Mouse (Mus musculus) heart, adult 2 months (tissue): ENCODE measurements around the gene Adamts20. TPM values are rescaled to one million over a fixed set of nuclear protein-coding genes. Genes with fewer than 3 reads are reported as not detected.

Source experiments
- DNase-seq, 2 experiments: peaks; one replicate each; pipeline ENCODE4 v3.0.0; 2021
- H3K27ac ChIP-seq: fragments of 200-600 bp; 2 replicates; pipeline ENCODE4 v1.8.1; 2022
- H3K27me3 ChIP-seq: fragments of 200-500 bp; 2 replicates; pipeline ENCODE4 v1.6.1; 2012; ENCODE audit warnings: mild to moderate bottlenecking, low read length, inconsistent platforms, mixed read lengths; ENCODE audit not compliant: control insufficient read depth, insufficient read depth
- H3K36me3 ChIP-seq: fragments of 200-500 bp; 2 replicates; pipeline ENCODE4 v1.6.1; 2012; ENCODE audit warnings: low read length, inconsistent platforms; ENCODE audit not compliant: control insufficient read depth, insufficient read depth
- H3K4me1 ChIP-seq: fragments of 200-500 bp; 2 replicates; pipeline ENCODE4 v1.6.1; 2011; ENCODE audit warnings: low read length; ENCODE audit not compliant: control insufficient read depth, insufficient read depth
- H3K4me3 ChIP-seq: fragments of 200-600 bp; 2 replicates; pipeline ENCODE4 v1.8.1; 2022
- H3K79me2 ChIP-seq: fragments of 200-500 bp; replicated peaks from 2 replicates; pipeline ENCODE4 v1.6.1; 2012; ENCODE audit warnings: mild to moderate bottlenecking, inconsistent platforms, low read length, moderate library complexity, mixed read lengths; ENCODE audit not compliant: control insufficient read depth, insufficient read depth
- H3K9ac ChIP-seq: fragments of 200-500 bp; 2 replicates; pipeline ENCODE4 v1.6.1; 2012; ENCODE audit warnings: low read depth, mild to moderate bottlenecking, control low read depth, inconsistent platforms, low read length, mixed read lengths
- CTCF ChIP-seq: fragments of 200-600 bp; IDR thresholded peaks from 2 replicates; pipeline ENCODE4 v1.8.1; 2022; ENCODE audit warnings: antibody characterized with exemption, mild to moderate bottlenecking, moderate library complexity
- EP300 ChIP-seq: fragments of 200-500 bp; IDR thresholded peaks from 2 replicates; pipeline ENCODE4 v1.6.1; 2011; ENCODE audit warnings: low read depth, low read length, control low read depth; ENCODE audit not compliant: insufficient read depth
- POLR2A ChIP-seq: fragments of 200-500 bp; IDR thresholded peaks from 2 replicates; pipeline ENCODE4 v1.6.1; 2011; ENCODE audit warnings: mild to moderate bottlenecking, low read depth, low read length, control low read depth; ENCODE audit not compliant: insufficient read depth
- WGBS: fragments of 180-500 bp; shearing (Covaris S2); methylation state at CpG from one replicate; pipeline ENCODE4 v1.1.7; 2018; 5-methylcytosine and 5-hydroxymethylcytosine counted together
- intact Hi-C: fragments of 180-260 bp; cut with DNase I; formaldehyde crosslinking; loops from one replicate; pipeline ENCODE4 v1.15.1; 2025
- polyA plus RNA-seq: library from polyadenylated mRNA; depleted of rRNA; stranded (reverse); fragments of >200 nt; gene quantifications from 2 replicates; pipeline ENCODE4 v1.2.3, GENCODE M21; 2012
- total RNA-seq, 2 experiments: library from RNA; stranded (reverse); gene quantifications; 2 replicates each; pipeline ENCODE4 v1.2.3; 2021

Gene Adamts20
- total and polyA plus RNA-seq, 3 experiments, result 0.08 to 0.16 (median 0.09) TPM

- WGBS, result 73% methylated on average over 5 of the region's 5 CpGs
- Histone ChIP-seq H3K36me3 (no peaks in the 10 kb centered on the region), H3K4me1 (no peaks in the 10 kb centered on the region), H3K9ac (no peak overlapping the region), H3K27me3 (no peaks in the 10 kb centered on the region), H3K27ac (no peak overlapping the region), H3K4me3 (no peak overlapping the region), H3K79me2 (no peaks in the 10 kb centered on the region)
- no peak for DNase-seq
- TF ChIP-seq POLR2A, result no peak
- no peak for TF ChIP-seq CTCF
- no peak for TF ChIP-seq EP300
- intact Hi-C loops, result no loop called here
Measured at GRCm38 (mm10) chr15:94452848-94453247, 12.4 kb downstream of the Adamts20 start.

GRCm38 (mm10) chr15:94451600-94451999, 13.6 kb downstream of the Adamts20 start:
- H3K27me3 ChIP-seq, result no peaks in the 10 kb centered on the region
- H3K4me3 ChIP-seq, result no peak overlapping the region

GRCm38 (mm10) chr15:94444437-94445136, 20.6 kb downstream of the Adamts20 start:
- intact Hi-C loops, result no loop called here
- DNase-seq, result no peak
- no peak overlapping the region for H3K4me3 ChIP-seq
- H3K27ac ChIP-seq, result no peak overlapping the region
- H3K79me2 ChIP-seq, result no peaks in the 10 kb centered on the region
- H3K4me1 ChIP-seq, result no peaks in the 10 kb centered on the region; the same call in 1 of the 2 replicates
- TF ChIP-seq CTCF (no peak), POLR2A (no peak), EP300 (no peak)
- H3K36me3 ChIP-seq, result no peaks in the 10 kb centered on the region
- H3K9ac ChIP-seq, result no peak overlapping the region
- WGBS, result 51% methylated on average over 8 of the region's 8 CpGs
- H3K27me3 ChIP-seq, result no peaks in the 10 kb centered on the region

More at GRCm38 (mm10) chr15:94451600-94451999, 13.6 kb downstream of the Adamts20 start:
- Histone ChIP-seq H3K9ac (no peak overlapping the region), H3K4me1 (no peaks in the 10 kb centered on the region), H3K79me2 (no peaks in the 10 kb centered on the region), H3K27ac (no peak overlapping the region), H3K36me3 (no peaks in the 10 kb centered on the region)
- 92% methylated on average over 8 of the region's 8 CpGs for WGBS
- intact Hi-C loops, result no loop called here
- DNase-seq, result no peak
- TF ChIP-seq EP300 (no peak), POLR2A (no peak), CTCF (no peak)

GRCm38 (mm10) chr15:94444043-94444436, 21.2 kb downstream of the Adamts20 start:
- TF ChIP-seq CTCF (no peak), EP300 (no peak), POLR2A (no peak)
- Histone ChIP-seq H3K9ac (no peak overlapping the region), H3K36me3 (no peaks in the 10 kb centered on the region), H3K4me1 (no peaks in the 10 kb centered on the region; the same call in 1 of the 2 replicates), H3K27me3 (no peaks in the 10 kb centered on the region), H3K27ac (no peak overlapping the region), H3K79me2 (no peaks in the 10 kb centered on the region), H3K4me3 (no peak overlapping the region)
- intact Hi-C loops, result no loop called here
- WGBS, result 78% methylated on average over 11 of the region's 11 CpGs
- DNase-seq, result no peak

GRCm38 (mm10) chr15:94443025-94443424, 22.2 kb downstream of the Adamts20 start:
- no peaks in the 10 kb centered on the region; the same call in 1 of the 2 replicates for H3K4me1 ChIP-seq
- H3K27me3 ChIP-seq, result no peaks in the 10 kb centered on the region
- WGBS, result 43% methylated on average over 2 of the region's 2 CpGs
- no peak overlapping the region for H3K9ac ChIP-seq
- intact Hi-C loops, result no loop called here
- no peak overlapping the region for H3K27ac ChIP-seq
- H3K4me3 ChIP-seq, result no peak overlapping the region
- no peaks in the 10 kb centered on the region for H3K79me2 ChIP-seq
- TF ChIP-seq EP300 (no peak), CTCF (no peak), POLR2A (no peak)
- H3K36me3 ChIP-seq, result no peaks in the 10 kb centered on the region
- no peak for DNase-seq

GRCm38 (mm10) chr15:94435532-94435931, 29.7 kb downstream of the Adamts20 start:
- no peak overlapping the region for H3K4me3 ChIP-seq
- H3K36me3 ChIP-seq, result no peaks in the 10 kb centered on the region
- TF ChIP-seq POLR2A, result no peak
- no peak for TF ChIP-seq EP300
- TF ChIP-seq CTCF, result no peak
- intact Hi-C loops, result no loop called here
- H3K27me3 ChIP-seq, result no peaks in the 10 kb centered on the region
- 84% methylated on average over 5 of the region's 5 CpGs for WGBS
- no peaks in the 10 kb centered on the region for H3K79me2 ChIP-seq
- no peak for DNase-seq
- H3K9ac ChIP-seq, result no peak overlapping the region
- no peak overlapping the region for H3K27ac ChIP-seq
- H3K4me1 ChIP-seq, result no peaks in the 10 kb centered on the region
